Mouse (Mus musculus) lung, adult 2 months (tissue): ENCODE results near the gene Cnbd2.

ENCODE experiments used
- CTCF ChIP-seq: fragments of 200-500 bp; IDR thresholded peaks from 2 replicates; pipeline ENCODE4 v1.5.1; 2011; ENCODE audit warnings: mild to moderate bottlenecking, low read length, control low read depth; ENCODE audit not compliant: insufficient read depth
- POLR2A ChIP-seq: fragments of 200-500 bp; IDR thresholded peaks from 2 replicates; pipeline ENCODE4 v1.6.1; 2011; ENCODE audit warnings: low read depth, mild to moderate bottlenecking, control low read depth, low read length, borderline replicate concordance; ENCODE audit errors: extremely low read depth

DNA sequence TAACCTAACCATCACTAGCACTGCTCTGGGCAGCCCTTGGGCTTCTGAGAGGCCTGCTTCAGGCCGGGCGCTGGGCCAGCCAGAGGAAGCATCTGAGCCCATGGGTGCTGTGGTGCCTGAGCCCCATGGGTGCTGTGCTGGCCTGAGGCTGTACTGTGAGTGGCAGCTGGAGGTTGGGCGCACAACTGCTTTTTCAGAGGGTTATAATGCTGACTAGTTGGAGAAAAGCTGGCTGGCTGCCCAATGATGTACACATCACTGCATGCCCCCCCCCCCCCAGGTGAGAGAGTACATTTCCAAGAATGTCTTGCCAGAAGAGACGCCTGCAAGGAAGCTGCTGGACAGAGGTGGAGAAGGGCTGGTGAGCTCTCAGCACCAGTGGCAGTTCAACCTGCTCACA is 7.7 kb upstream of the Cnbd2 start:
- TF ChIP-seq POLR2A (no peak), CTCF (no peak)
